Comparison of ENCODE assay signal across 13 mouse cellular contexts in genomic region chr12:26401696-26402470, GRCm38 (mm10). TPM values are rescaled to one million over a fixed set of nuclear protein-coding genes. Genes with fewer than 3 reads are reported as not detected.
DNase-seq lines count a peak whose midpoint lies in the region; ATAC-seq and TF ChIP-seq lines count a peak whose summit lies in the region.
"Had no signal": no experiment of that assay in that cellular context is flagged by ENCODE, and none has a peak within 500 bp of the region (broad histone marks: within the 10 kb centered on the region; RNA-seq: fewer than 3 reads in every experiment).

No protein-coding gene starts in this region.

- peak; percentile 49 for DNase-seq in adrenal gland, adult 2 months
- DNase-seq in adrenal gland, postnatal 4 days (ENCODE audit: low spot score in 2 of 2) = no peak
- peak; percentile 64 for DNase-seq in kidney, postnatal 0 days (ENCODE audit: low spot score)
- DNase-seq in kidney, adult 11 months = no peak
- no peak for DNase-seq in left cerebral cortex, postnatal 25 days (ENCODE audit: low spot score in 2 of 2)
- DNase-seq in midbrain, embryonic 10.5 days (ENCODE audit: low spot score) = no peak
- DNase-seq: gastrocnemius, postnatal 25 days had no signal

- intact Hi-C loops in left cerebral cortex, postnatal 25 days (cut with DNase I) = no loop called here

- 52% methylated on average over 10 of the region's 10 CpGs for WGBS in kidney, postnatal 0 days
- WGBS in liver, embryonic 16.5 days (ENCODE audit: insufficient replicate concordance) = 31% methylated on average over 10 of the region's 10 CpGs
- 89% methylated on average over 10 of the region's 10 CpGs for WGBS in midbrain, embryonic 10.5 days

- H3K9me3 ChIP-seq in kidney, postnatal 0 days (replicated peaks; ENCODE audit: low read length) = no peaks in the 10 kb centered on the region
- no peaks in the 10 kb centered on the region for H3K9me3 ChIP-seq in liver, embryonic 16.5 days (replicated peaks; ENCODE audit: control insufficient read depth, low read length)
- H3K9me3 ChIP-seq in midbrain, embryonic 10.5 days (replicated peaks) = no peaks in the 10 kb centered on the region
- H3K9me3 ChIP-seq: embryonic facial prominence, embryonic 13.5 days; stomach, embryonic 15.5 days had no signal

- H3K9ac ChIP-seq in kidney, postnatal 0 days (ENCODE audit: low read depth, low read length) = no peak overlapping the region
- H3K9ac ChIP-seq in liver, embryonic 16.5 days (ENCODE audit: low read depth, low read length) = no peak overlapping the region
- H3K9ac ChIP-seq: embryonic facial prominence, embryonic 13.5 days; stomach, embryonic 15.5 days had no signal

- peaks cover 28% of the 10 kb centered on the region for H3K4me1 ChIP-seq in kidney, postnatal 0 days (replicated peaks; ENCODE audit: insufficient read depth, low read length)
- H3K4me1 ChIP-seq in liver, embryonic 16.5 days (ENCODE audit: control insufficient read depth, low read depth, low read length) = no peaks in the 10 kb centered on the region; the same call in 1 of the 2 replicates
- peaks cover 3% of the 10 kb centered on the region; the same call in 1 of the 2 replicates for H3K4me1 ChIP-seq in midbrain, embryonic 10.5 days

- no peak for ATAC-seq in kidney, postnatal 0 days (replicated peaks; ENCODE audit: low FRiP score, low read depth)
- peak; percentile 91 for ATAC-seq in activated CD4-positive, CD25-positive, alpha-beta regulatory T cell, adult 4 months
- no peak for ATAC-seq in liver, embryonic 16.5 days (ENCODE audit: low read depth)

- no peak overlapping the region for H3K4me3 ChIP-seq in kidney, postnatal 0 days (replicated peaks; ENCODE audit: low read depth, low read length)
- no peak overlapping the region for H3K4me3 ChIP-seq in liver, embryonic 16.5 days (ENCODE audit: low read depth, low read length)
- no peak overlapping the region for H3K4me3 ChIP-seq in midbrain, embryonic 10.5 days
- H3K4me3 ChIP-seq: embryonic facial prominence, embryonic 13.5 days; left cerebral cortex, adult 2 months; stomach, embryonic 15.5 days had no signal

- peak overlapping the region; percentile 67 for H3K27ac ChIP-seq in kidney, postnatal 0 days
- H3K27ac ChIP-seq in liver, embryonic 16.5 days (ENCODE audit: low read length) = no peak overlapping the region
- no peak overlapping the region for H3K27ac ChIP-seq in midbrain, embryonic 10.5 days (replicated peaks)
- H3K27ac ChIP-seq: embryonic facial prominence, embryonic 13.5 days; left cerebral cortex, adult 2 months had no signal

- no peak overlapping the region for H3K4me2 ChIP-seq in kidney, postnatal 0 days (ENCODE audit: low read length)
- H3K4me2 ChIP-seq in liver, embryonic 16.5 days (ENCODE audit: low read depth, low read length) = peak overlapping the region; percentile 3; the same call in 1 of the 2 replicates
- H3K4me2 ChIP-seq: embryonic facial prominence, embryonic 13.5 days; midbrain, embryonic 11.5 days; stomach, embryonic 15.5 days had no signal

- H3K27me3 ChIP-seq in kidney, postnatal 0 days (ENCODE audit: insufficient read depth, low read length) = no peaks in the 10 kb centered on the region
- H3K27me3 ChIP-seq in liver, embryonic 16.5 days (ENCODE audit: control insufficient read depth, insufficient read depth, low read depth, low read length) = no peaks in the 10 kb centered on the region
- H3K27me3 ChIP-seq in midbrain, embryonic 10.5 days (ENCODE audit: low read depth, poor library complexity, severe bottlenecking) = no peaks in the 10 kb centered on the region
- H3K27me3 ChIP-seq: embryonic facial prominence, embryonic 13.5 days; stomach, embryonic 15.5 days had no signal

- no peaks in the 10 kb centered on the region for H3K36me3 ChIP-seq in kidney, postnatal 0 days (ENCODE audit: insufficient read depth, low read length)
- no peaks in the 10 kb centered on the region for H3K36me3 ChIP-seq in liver, embryonic 16.5 days (ENCODE audit: control insufficient read depth, insufficient read depth)
- peaks cover 64% of the 10 kb centered on the region for H3K36me3 ChIP-seq in midbrain, embryonic 10.5 days
- H3K36me3 ChIP-seq: stomach, embryonic 15.5 days had no signal

- no peak for TF ChIP-seq CTCF in kidney, postnatal 0 days (IDR thresholded peaks at IDR 0.05; ENCODE audit: low read depth)

RNA-seq across cellular contexts. Expression of gene Rnf144a, which starts 13.2 kb away (rescaled TPM):
- total RNA-seq in adrenal gland, adult 2 months (2021) = 10 to 100 TPM; 21.2 to 22.1 TPM
- polyA plus RNA-seq in adrenal gland, adult 2 months (2012; rRNA removed) = 7.9 and 10.5 TPM in 2 replicates
- 10 to 100 TPM; 62.6 to 78.4 TPM for total RNA-seq in adrenal gland, postnatal 4 days (2021)
- 19.2 and 21.7 TPM in 2 replicates for polyA plus RNA-seq in kidney, postnatal 0 days (2015; fragmentation: Nextera tagmentation; extraction: Ambion mirVana)
- 1 to 10 TPM; 3.2 to 5.1 TPM for polyA plus RNA-seq in activated CD4-positive, CD25-positive, alpha-beta regulatory T cell, adult 4 months (2017; shearing (Covaris generic))
- 2.3 and 3.2 TPM in 2 replicates for polyA plus RNA-seq in liver, embryonic 16.5 days (2015; fragmentation: Nextera tagmentation; extraction: Ambion mirVana)
- total RNA-seq in left cerebral cortex, postnatal 25 days (2021) = 10 to 100 TPM; 30.0 to 32.2 TPM
- 35.5 and 35.6 TPM in 2 replicates for polyA plus RNA-seq in midbrain, embryonic 10.5 days (2016; fragmentation: Nextera tagmentation; extraction: Ambion mirVana)

RNA-seq across cellular contexts. Expression of gene Rsad2, which starts 54.4 kb away (rescaled TPM):
- total RNA-seq in adrenal gland, adult 2 months (2021) = 10 to 100 TPM in 1 of 2 experiments, 1 to 10 TPM in 1; 7.6 to 23.4 TPM
- polyA plus RNA-seq in adrenal gland, adult 2 months (2012; rRNA removed) = 5.1 and 7.0 TPM in 2 replicates
- 10 to 100 TPM; 16.1 to 19.5 TPM for total RNA-seq in adrenal gland, postnatal 4 days (2021)
- 36.2 and 39.0 TPM in 2 replicates for polyA plus RNA-seq in kidney, postnatal 0 days (2015; fragmentation: Nextera tagmentation; extraction: Ambion mirVana)
- 1 to 10 TPM; 2.7 to 3.6 TPM for polyA plus RNA-seq in activated CD4-positive, CD25-positive, alpha-beta regulatory T cell, adult 4 months (2017; shearing (Covaris generic))
- 11.2 and 12.8 TPM in 2 replicates for polyA plus RNA-seq in liver, embryonic 16.5 days (2015; fragmentation: Nextera tagmentation; extraction: Ambion mirVana)
- under 1 TPM; 0.28 to 0.92 TPM for total RNA-seq in left cerebral cortex, postnatal 25 days (2021)
- polyA plus RNA-seq in midbrain, embryonic 10.5 days (2016; fragmentation: Nextera tagmentation; extraction: Ambion mirVana) = 0.14 and 0.35 TPM in 2 replicates

Comparison
In these comparisons a context has a peak if more than half of its experiments do, and no peak if none do; other contexts are left out.
1. DNase-seq: peak in adrenal gland, adult 2 months (single experiment) and kidney, postnatal 0 days (single experiment); none in adrenal gland, postnatal 4 days (0 of 2), kidney, adult 11 months (single experiment), left cerebral cortex, postnatal 25 days (0 of 2) and midbrain, embryonic 10.5 days (single experiment).